Mouse (Mus musculus) neutrophil, adult 65 days (primary cell): Measurements from ENCODE around the gene Ackr3. TPM values are rescaled to one million over a fixed set of nuclear protein-coding genes. Genes with fewer than 3 reads are reported as not detected.

ENCODE experiments used
- total RNA-seq: library from RNA; stranded (reverse); gene quantifications from 2 replicates; pipeline ENCODE4 v1.2.4, GENCODE M21; 2023

Gene Ackr3
- total RNA-seq, result 0.11 TPM in 1 of 2 replicates, not detected in the other

DNA sequence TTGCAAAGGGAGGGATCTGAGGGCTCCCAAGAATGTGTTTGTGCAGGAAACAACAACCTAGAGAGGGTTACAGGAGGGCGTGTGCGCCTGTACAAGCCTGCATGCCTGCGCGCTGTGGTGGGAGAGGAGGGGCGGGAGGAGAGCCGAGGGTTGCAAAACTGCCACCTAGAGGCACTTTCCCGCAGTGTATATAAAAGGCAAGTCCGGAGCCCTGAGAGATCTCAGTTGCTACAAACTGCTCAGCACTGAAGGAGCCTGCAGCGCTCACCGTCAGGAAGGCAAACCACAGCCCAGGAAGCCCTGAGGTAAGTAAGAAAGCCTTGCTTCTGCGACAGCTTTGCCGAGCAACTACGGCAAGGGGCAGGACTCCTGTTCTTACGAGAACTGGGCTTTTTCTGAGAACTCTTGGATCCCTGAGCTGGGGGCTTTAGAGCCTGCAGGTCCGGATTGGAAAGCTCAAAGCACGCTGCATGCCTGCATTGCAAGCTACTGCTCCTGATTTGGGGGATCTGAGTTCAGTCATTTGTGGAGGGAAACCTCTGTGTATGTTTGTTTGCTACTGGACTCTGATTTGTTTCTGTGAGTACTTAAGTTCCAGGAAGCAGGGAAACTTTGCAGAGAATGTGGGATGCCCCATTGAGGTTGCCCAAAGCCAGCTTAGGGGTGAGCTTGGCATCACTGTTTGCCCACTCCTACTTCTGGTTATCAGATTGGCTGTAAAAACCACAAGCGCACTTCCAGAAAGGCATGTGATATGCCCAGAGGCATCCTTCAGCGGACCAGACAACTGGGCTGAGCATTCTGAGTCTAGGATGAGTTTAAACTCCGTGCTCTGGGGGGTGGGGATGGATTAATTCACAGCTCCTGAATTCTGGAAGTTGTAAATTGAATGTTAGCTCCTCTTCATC, at the start of gene Ackr3:
Ackr3 (plus strand) TSS at position 198 of the 908 bp plus-strand sequence.

Other genes with a start within 250 kb of the Ackr3 start
- not detected in 2 replicates for gene Asb18, start 189.3 kb upstream of the Ackr3 start, total RNA-seq
- gene Iqca, start 50.6 kb upstream of the Ackr3 start, total RNA-seq, result not detected in 2 replicates